Mouse (Mus musculus): Measurements from ENCODE around the gene Srebf2.

- TF ChIP-seq CTCF (IDR thresholded peaks at IDR 0.05; ENCODE audit: borderline replicate concordance, control insufficient read depth, extremely low read depth, insufficient read depth, low read length, poor library complexity) (no peak), POLR2A (IDR thresholded peaks at IDR 0.05; ENCODE audit: control insufficient read depth, extremely low read depth, insufficient read depth, low read length, poor library complexity) (no peak)
Measured at GRCm38 (mm10) chr15:82210801-82211200, 63.8 kb downstream of the Srebf2 start.
